Mouse (Mus musculus) heart, adult 10 weeks (tissue): ENCODE measurements around the gene Gm45785. TPM values are rescaled to one million over a fixed set of nuclear protein-coding genes. Genes with fewer than 3 reads are reported as not detected.

Experiments used
- polyA plus RNA-seq: library from polyadenylated mRNA; stranded (reverse); fragments of 350-450 nt; fragmentation: Illumina TruSeq; extraction: RNeasy Lipid Tissue Mini Kit (QIAGEN cat#74804); gene quantifications from one replicate; pipeline ENCODE4 v1.2.3, GENCODE M21; 2014; ENCODE audit warnings: low read depth, low replicate concordance

The Gm45785 gene
- polyA plus RNA-seq = not detected

GRCm38 (mm10) chr7:140855860-140856784 is at the start of gene Gm45785:
Gm45785 (minus strand) TSS chr7:140856331.

DNA sequence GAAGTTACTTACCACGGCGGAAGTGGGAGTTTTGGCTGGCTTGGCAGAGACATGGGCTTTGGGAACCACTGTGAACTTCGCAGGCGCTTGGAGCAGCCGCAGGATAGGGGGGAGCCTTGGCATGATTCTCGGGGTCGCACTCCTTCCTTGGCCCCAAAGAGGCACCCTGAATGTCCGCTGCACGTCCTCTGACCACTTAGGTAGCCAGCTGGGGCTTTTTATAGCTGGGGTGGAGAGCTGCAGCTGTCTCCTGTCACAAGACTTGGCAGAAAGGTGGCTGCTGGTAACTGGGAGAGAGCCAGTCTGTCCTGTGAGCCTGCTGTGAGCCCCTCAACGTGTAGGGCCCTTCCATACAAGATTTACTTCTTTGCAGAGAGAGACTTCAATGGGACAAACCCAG is 44.1 kb upstream of the Gm45785 start, which contains the start of gene Cox8b:
Cox8b (minus strand) TSS at position 227 of the 400 bp plus-strand sequence.

GRCm38 (mm10) chr7:140881696-140882468 is 25.8 kb upstream of the Gm45785 start, which contains the start of the genes Psmd13 and Sirt3:
Psmd13 (plus strand) TSS chr7:140881968.
Sirt3 (minus strand) TSS chr7:140882309.

DNA sequence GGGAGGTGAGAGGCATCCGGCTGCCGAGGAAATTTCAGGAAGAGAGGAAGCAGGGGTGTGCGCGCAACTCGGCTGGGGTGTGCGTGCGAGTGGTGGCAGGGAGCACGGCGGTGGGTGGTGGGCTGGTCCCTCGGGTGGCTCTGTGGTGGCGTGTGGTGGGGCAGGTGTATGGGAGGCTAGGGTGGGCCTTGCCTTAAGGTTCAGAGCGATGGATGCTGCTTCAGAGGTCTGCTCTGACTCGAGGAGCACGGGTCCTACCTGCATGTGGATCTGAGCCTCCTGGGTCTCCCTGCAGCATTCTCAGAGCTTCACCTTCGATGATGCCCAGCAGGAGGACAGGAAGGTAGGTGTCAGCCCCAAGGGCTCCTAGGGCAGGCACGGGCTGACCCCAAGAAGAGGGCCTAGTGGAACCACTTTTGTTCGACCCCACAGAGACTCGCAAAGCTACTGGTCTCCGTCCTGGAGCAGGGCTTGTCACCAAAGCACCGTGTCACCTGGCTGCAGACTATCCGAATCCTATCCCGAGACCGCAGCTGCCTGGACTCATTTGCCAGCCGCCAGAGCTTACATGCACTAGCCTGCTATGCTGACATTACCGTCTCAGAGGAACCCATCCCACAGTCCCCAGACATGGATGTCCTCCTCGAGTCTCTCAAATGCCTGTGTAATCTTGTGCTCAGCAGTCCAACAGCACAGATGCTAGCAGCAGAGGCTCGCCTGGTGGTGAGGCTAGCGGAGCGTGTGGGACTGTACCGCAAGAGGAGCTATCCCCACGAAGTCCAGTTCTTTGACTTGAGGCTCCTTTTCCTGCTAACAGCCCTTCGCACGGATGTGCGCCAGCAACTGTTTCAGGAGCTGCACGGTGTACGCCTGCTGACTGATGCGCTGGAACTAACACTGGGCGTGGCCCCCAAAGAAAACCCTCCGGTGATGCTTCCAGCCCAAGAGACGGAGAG is 1.7 kb upstream of the Gm45785 start, which contains the start of gene Bet1l:
Bet1l (minus strand) TSS at position 28 of the 956 bp plus-strand sequence.

GRCm38 (mm10) chr7:140856785-140857549 is 836 bp upstream of the Gm45785 start, which contains the start of gene Ric8a:
Ric8a (plus strand) TSS chr7:140856957.

GRCm38 (mm10) chr7:140847755-140848580 is 8.2 kb downstream of the Gm45785 start, which contains the start of gene Odf3:
Odf3 (plus strand) TSS chr7:140847805.

GRCm38 (mm10) chr7:140844905-140845665 is 11.0 kb downstream of the Gm45785 start, which contains the start of gene Scgb1c1:
Scgb1c1 (plus strand) TSS chr7:140845547.

DNA sequence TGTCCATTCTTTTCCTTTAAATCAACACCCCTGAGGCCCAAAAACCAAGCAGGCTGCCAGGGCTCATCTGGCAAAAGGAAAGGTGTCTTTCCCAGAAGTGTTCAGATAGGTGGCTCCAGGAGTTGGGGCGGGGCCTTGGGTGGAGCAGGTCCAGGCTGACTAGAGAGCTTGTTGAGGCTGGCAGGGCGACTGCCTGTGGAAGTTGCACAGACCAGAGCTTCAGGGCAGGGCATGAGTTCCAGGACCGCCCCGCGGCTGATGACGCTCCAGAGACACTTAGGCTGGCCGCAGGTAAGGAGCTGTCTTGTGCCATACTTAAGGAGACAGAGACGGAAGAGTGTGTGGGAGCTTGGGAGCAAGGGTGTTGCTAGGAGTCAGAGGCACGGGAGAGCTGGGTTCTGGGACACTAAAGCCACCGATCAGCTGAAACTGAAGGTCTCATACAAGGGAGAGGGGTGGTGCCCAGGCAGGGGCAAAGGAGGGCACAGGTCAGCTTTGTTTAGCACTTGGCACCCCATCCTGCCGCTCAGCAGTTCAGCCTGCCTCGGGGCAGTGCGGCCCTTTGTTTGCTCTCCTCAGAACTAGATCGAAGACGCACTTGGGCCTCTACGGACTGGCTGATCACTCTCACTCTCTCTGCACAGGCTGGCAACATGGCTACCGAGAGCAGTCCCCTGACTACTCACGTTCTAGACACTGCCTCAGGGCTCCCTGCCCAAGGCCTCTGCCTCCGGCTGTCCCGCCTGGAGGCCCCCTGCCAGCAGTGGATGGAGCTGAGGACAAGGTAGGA is 21.0 kb downstream of the Gm45785 start, which contains the start of gene Urah:
Urah (plus strand) TSS at position 51 of the 790 bp plus-strand sequence.

GRCm38 (mm10) chr7:140821653-140822329 is 34.3 kb downstream of the Gm45785 start, which contains the start of gene Zfp941:
Zfp941 (minus strand) TSS chr7:140822178.

DNA sequence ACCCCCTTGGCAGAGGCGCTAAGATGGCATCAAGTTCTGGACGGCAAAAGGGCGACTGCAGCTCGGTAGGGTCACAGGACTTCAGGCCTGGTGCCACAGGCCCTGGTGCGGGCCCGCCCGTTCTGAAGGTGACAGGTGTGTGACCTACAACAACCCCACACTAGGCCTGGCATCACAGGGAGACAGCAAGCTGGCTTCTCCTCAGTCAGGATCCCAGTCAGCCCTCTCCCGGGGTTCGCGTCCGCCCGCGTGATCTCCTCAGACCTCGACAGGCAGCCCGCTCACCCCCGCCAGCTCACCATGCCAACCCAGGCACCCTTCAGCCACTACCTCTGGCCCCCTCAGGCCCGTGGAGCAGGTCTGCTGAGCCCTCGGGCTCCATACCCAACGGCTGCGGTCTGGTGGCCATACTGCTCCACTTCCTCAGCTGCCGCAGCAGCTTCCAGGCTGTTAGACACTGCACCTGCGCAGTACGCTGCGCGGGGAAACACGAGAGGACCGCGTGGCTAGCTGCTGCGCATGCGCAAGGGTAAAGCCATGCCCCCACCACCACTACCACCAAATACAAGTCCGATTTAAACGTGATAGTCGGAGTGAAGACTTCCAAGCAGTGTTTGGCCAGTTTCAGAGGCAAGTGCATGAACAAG is 68.6 kb downstream of the Gm45785 start, which contains the start of gene Syce1:
Syce1 (minus strand) TSS at position 447 of the 647 bp plus-strand sequence.

Other genes starting within 250 kb of the Gm45785 start
- not detected for gene Olfr61, start 227.4 kb downstream of the Gm45785 start, polyA plus RNA-seq
- gene Olfr53, start 209.9 kb downstream of the Gm45785 start, polyA plus RNA-seq = not detected
- not detected for gene Olfr539, start 196.4 kb downstream of the Gm45785 start, polyA plus RNA-seq
- gene Olfr45, start 174.4 kb downstream of the Gm45785 start, polyA plus RNA-seq = not detected
- not detected for gene Olfr541, start 159.1 kb downstream of the Gm45785 start, polyA plus RNA-seq
- gene Cyp2e1, start 92.6 kb downstream of the Gm45785 start, polyA plus RNA-seq = 21.8 TPM
- gene Syce1, start 68.5 kb downstream of the Gm45785 start, polyA plus RNA-seq = not detected
- 0.18 TPM for gene Zfp941, start 34.2 kb downstream of the Gm45785 start, polyA plus RNA-seq
- 1.8 TPM for gene Urah, start 21.3 kb downstream of the Gm45785 start, polyA plus RNA-seq
- gene Scgb1c1, start 10.8 kb downstream of the Gm45785 start, polyA plus RNA-seq = 35.3 TPM
- not detected for gene Odf3, start 8.5 kb downstream of the Gm45785 start, polyA plus RNA-seq
- gene Ric8a, start 626 bp upstream of the Gm45785 start, polyA plus RNA-seq = 22.6 TPM
- 12.4 TPM for gene Bet1l, start 1.2 kb upstream of the Gm45785 start, polyA plus RNA-seq
- gene Psmd13, start 25.6 kb upstream of the Gm45785 start, polyA plus RNA-seq = 93.8 TPM
- 77.7 TPM for gene Sirt3, start 26.0 kb upstream of the Gm45785 start, polyA plus RNA-seq
- 3,602 TPM for gene Cox8b, start 44.1 kb upstream of the Gm45785 start, polyA plus RNA-seq
- not detected for gene Nlrp6, start 64.6 kb upstream of the Gm45785 start, polyA plus RNA-seq
- gene Pgghg, start 85.1 kb upstream of the Gm45785 start, polyA plus RNA-seq = 6.1 TPM
- 0.92 TPM for gene Ifitm5, start 94.0 kb upstream of the Gm45785 start, polyA plus RNA-seq
- not detected for gene Gm45717, start 99.6 kb upstream of the Gm45785 start, polyA plus RNA-seq
- 168 TPM for gene Ifitm2, start 99.7 kb upstream of the Gm45785 start, polyA plus RNA-seq
- 10.8 TPM for gene Ifitm1, start 110.9 kb upstream of the Gm45785 start, polyA plus RNA-seq
- 220 TPM for gene Ifitm3, start 154.4 kb upstream of the Gm45785 start, polyA plus RNA-seq
- 0.84 TPM for gene Ifitm6, start 161.6 kb upstream of the Gm45785 start, polyA plus RNA-seq
- not detected for gene Gm17387, start 172.8 kb upstream of the Gm45785 start, polyA plus RNA-seq
- gene B4galnt4, start 204.8 kb upstream of the Gm45785 start, polyA plus RNA-seq = not detected
- gene Pkp3, start 221.9 kb upstream of the Gm45785 start, polyA plus RNA-seq = not detected
- gene Sigirr, start 244.2 kb upstream of the Gm45785 start, polyA plus RNA-seq = 8.4 TPM